Mouse (Mus musculus): ENCODE measurements around the gene Tmem40. TPM values are rescaled to one million over a fixed set of nuclear protein-coding genes. Genes with fewer than 3 reads are reported as not detected.

Tmem40 gene
- total RNA-seq, 2 experiments from 2014 or later: 0.42 to 0.44 TPM

GRCm38 (mm10) chr6:115760137-115760536, 2.1 kb downstream of the Tmem40 start:
- no peak overlapping the region for H3K27ac ChIP-seq
- TF ChIP-seq CTCF (conservative IDR thresholded peaks at IDR 0.05): no peak
- no peak overlapping the region for H3K4me3 ChIP-seq
- DNase-seq (ENCODE audit: low spot score in 2 of 2): no peak

- DNase-seq (ENCODE audit: low spot score in 2 of 2): no peak
- Histone ChIP-seq H3K27ac (no peak overlapping the region), H3K4me3 (no peak overlapping the region)
- no peak for TF ChIP-seq CTCF (conservative IDR thresholded peaks at IDR 0.05)
These were observed 2.7 kb downstream of the Tmem40 start for GRCm38 (mm10) chr6:115759461-115759860.

- no peak for TF ChIP-seq CTCF (conservative IDR thresholded peaks at IDR 0.05)
- no peak for DNase-seq (ENCODE audit: low spot score in 2 of 2)
- Histone ChIP-seq H3K27ac (no peak overlapping the region), H3K4me3 (no peak overlapping the region)
These were observed 3.2 kb downstream of the Tmem40 start for GRCm38 (mm10) chr6:115758981-115759435.

GRCm38 (mm10) chr6:115755536-115755935, 6.7 kb downstream of the Tmem40 start:
- no peak overlapping the region for H3K27ac ChIP-seq
- TF ChIP-seq CTCF (conservative IDR thresholded peaks at IDR 0.05): no peak
- no peak overlapping the region for H3K4me3 ChIP-seq
- no peak for DNase-seq (ENCODE audit: low spot score in 2 of 2)

GRCm38 (mm10) chr6:115746326-115746725, 15.9 kb downstream of the Tmem40 start:
- no peak overlapping the region for H3K27ac ChIP-seq
- no peak for DNase-seq (ENCODE audit: low spot score in 2 of 2)
- no peak for TF ChIP-seq CTCF (conservative IDR thresholded peaks at IDR 0.05)
- no peak overlapping the region for H3K4me3 ChIP-seq

- DNase-seq (ENCODE audit: low spot score in 2 of 2): no peak
- TF ChIP-seq CTCF (conservative IDR thresholded peaks at IDR 0.05): no peak
- Histone ChIP-seq H3K4me3 (no peak overlapping the region), H3K27ac (no peak overlapping the region)
These were observed 18.6 kb downstream of the Tmem40 start for GRCm38 (mm10) chr6:115743569-115743968.

- Histone ChIP-seq H3K4me3 (no peak overlapping the region), H3K27ac (no peak overlapping the region)
- no peak for DNase-seq (ENCODE audit: low spot score in 2 of 2)
- TF ChIP-seq CTCF (conservative IDR thresholded peaks at IDR 0.05): no peak
These were observed 23.2 kb downstream of the Tmem40 start for GRCm38 (mm10) chr6:115739056-115739455.

GRCm38 (mm10) chr6:115734909-115735308, 27.3 kb downstream of the Tmem40 start:
- TF ChIP-seq CTCF (conservative IDR thresholded peaks at IDR 0.05): peak; percentile 78
- no peak overlapping the region for H3K4me3 ChIP-seq
- peak in 1 of 2 experiments; percentile 23 for DNase-seq (ENCODE audit: low spot score in 2 of 2)
- H3K27ac ChIP-seq: no peak overlapping the region

- no peak for DNase-seq (ENCODE audit: low spot score in 2 of 2)
- Histone ChIP-seq H3K4me3 (no peak overlapping the region), H3K27ac (no peak overlapping the region)
- no peak for TF ChIP-seq CTCF (conservative IDR thresholded peaks at IDR 0.05)
These were observed 29.8 kb downstream of the Tmem40 start for GRCm38 (mm10) chr6:115732341-115732928.

GRCm38 (mm10) chr6:115730560-115731342, 31.5 kb downstream of the Tmem40 start:
- Histone ChIP-seq H3K27ac (no peak overlapping the region), H3K4me3 (no peak overlapping the region)
- no peak for DNase-seq (ENCODE audit: low spot score in 2 of 2)
- no peak for TF ChIP-seq CTCF (conservative IDR thresholded peaks at IDR 0.05)

- H3K27ac ChIP-seq: no peak overlapping the region
- H3K4me3 ChIP-seq: no peak overlapping the region
- no peak for TF ChIP-seq CTCF (conservative IDR thresholded peaks at IDR 0.05)
- no peak for DNase-seq (ENCODE audit: low spot score in 2 of 2)
These were observed 34.6 kb downstream of the Tmem40 start for GRCm38 (mm10) chr6:115727570-115727969.

- TF ChIP-seq CTCF (conservative IDR thresholded peaks at IDR 0.05): peak; percentile 80
- H3K4me3 ChIP-seq: no peak overlapping the region
- DNase-seq (ENCODE audit: low spot score in 2 of 2): peak in 1 of 2 experiments; percentile 8
- no peak overlapping the region for H3K27ac ChIP-seq
These were observed 35.1 kb downstream of the Tmem40 start for GRCm38 (mm10) chr6:115727108-115727507.

GRCm38 (mm10) chr6:115722246-115722645, 40.0 kb downstream of the Tmem40 start:
- no peak for DNase-seq (ENCODE audit: low spot score in 2 of 2)
- Histone ChIP-seq H3K4me3 (no peak overlapping the region), H3K27ac (no peak overlapping the region)
- no peak for TF ChIP-seq CTCF (conservative IDR thresholded peaks at IDR 0.05)
